Mouse (Mus musculus): ENCODE measurements around the gene Ccser2.
"Not testable (repeated sequence)": the region's sequence is repeated elsewhere in the genome, so short reads cannot be mapped to it uniquely, and the experiment has no call there.

Gene Ccser2

GRCm38 (mm10) chr14:36968628-36969147 lies at the start of gene Ccser2:
Gene Ccser2, minus strand, starts transcription at chr14:36968777.
- DNase-seq: peak; percentile 99

- DNase-seq: peak; percentile 67 to 72
Observed at GRCm38 (mm10) chr14:37015894-37016293, 47.3 kb upstream of the Ccser2 start.

- DNase-seq: no peak
Observed at GRCm38 (mm10) chr14:37013644-37014043, 45.1 kb upstream of the Ccser2 start.

GRCm38 (mm10) chr14:37009686-37010085 lies 41.1 kb upstream of the Ccser2 start:
- no peak for DNase-seq

GRCm38 (mm10) chr14:37006489-37006888 lies 37.9 kb upstream of the Ccser2 start:
- no peak for DNase-seq

GRCm38 (mm10) chr14:37005865-37006264 lies 37.3 kb upstream of the Ccser2 start:
- DNase-seq: no peak

GRCm38 (mm10) chr14:37003431-37004095 lies 35.0 kb upstream of the Ccser2 start:
- no peak for DNase-seq

GRCm38 (mm10) chr14:37002852-37003251 lies 34.3 kb upstream of the Ccser2 start:
- DNase-seq: no peak

- DNase-seq: not testable (repeated sequence)
Observed at GRCm38 (mm10) chr14:37000780-37001179, 32.2 kb upstream of the Ccser2 start.

- DNase-seq: peak; percentile 17 to 56
Observed at GRCm38 (mm10) chr14:36989784-36990183, 21.2 kb upstream of the Ccser2 start.

GRCm38 (mm10) chr14:36985693-36986092 lies 17.1 kb upstream of the Ccser2 start:
- DNase-seq: no peak

GRCm38 (mm10) chr14:36975019-36975418 lies 6.4 kb upstream of the Ccser2 start:
- no peak for DNase-seq

- DNase-seq: no peak
Observed at GRCm38 (mm10) chr14:36971211-36971610, 2.6 kb upstream of the Ccser2 start.

- DNase-seq: no peak
Observed at GRCm38 (mm10) chr14:36969861-36970420, 1.4 kb upstream of the Ccser2 start.

- DNase-seq: peak; percentile 65 to 78
Observed at GRCm38 (mm10) chr14:36968076-36968627, 425 bp downstream of the Ccser2 start.

- DNase-seq: no peak
Observed at GRCm38 (mm10) chr14:36965421-36965820, 3.2 kb downstream of the Ccser2 start.

- DNase-seq: no peak
Observed at GRCm38 (mm10) chr14:36962477-36962876, 6.1 kb downstream of the Ccser2 start.

GRCm38 (mm10) chr14:36957719-36958118 lies 10.9 kb downstream of the Ccser2 start:
- no peak for DNase-seq

GRCm38 (mm10) chr14:36957261-36957660 lies 11.3 kb downstream of the Ccser2 start:
- no peak for DNase-seq

- DNase-seq: no peak
Observed at GRCm38 (mm10) chr14:36956717-36957116, 11.9 kb downstream of the Ccser2 start.

- no peak for DNase-seq
Observed at GRCm38 (mm10) chr14:36952687-36953426, 15.7 kb downstream of the Ccser2 start.

- DNase-seq: peak in 1 of 2 experiments; percentile 21
Observed at GRCm38 (mm10) chr14:36952142-36952541, 16.4 kb downstream of the Ccser2 start.

GRCm38 (mm10) chr14:36942716-36943115 lies 25.9 kb downstream of the Ccser2 start:
- peak; percentile 37 to 53 for DNase-seq
